Mouse (Mus musculus): Measurements from ENCODE around the gene Zfp266.
A peak's percentile ranks its signal among the peaks of the same experiment; 100 is the strongest.

The Zfp266 gene

DNA sequence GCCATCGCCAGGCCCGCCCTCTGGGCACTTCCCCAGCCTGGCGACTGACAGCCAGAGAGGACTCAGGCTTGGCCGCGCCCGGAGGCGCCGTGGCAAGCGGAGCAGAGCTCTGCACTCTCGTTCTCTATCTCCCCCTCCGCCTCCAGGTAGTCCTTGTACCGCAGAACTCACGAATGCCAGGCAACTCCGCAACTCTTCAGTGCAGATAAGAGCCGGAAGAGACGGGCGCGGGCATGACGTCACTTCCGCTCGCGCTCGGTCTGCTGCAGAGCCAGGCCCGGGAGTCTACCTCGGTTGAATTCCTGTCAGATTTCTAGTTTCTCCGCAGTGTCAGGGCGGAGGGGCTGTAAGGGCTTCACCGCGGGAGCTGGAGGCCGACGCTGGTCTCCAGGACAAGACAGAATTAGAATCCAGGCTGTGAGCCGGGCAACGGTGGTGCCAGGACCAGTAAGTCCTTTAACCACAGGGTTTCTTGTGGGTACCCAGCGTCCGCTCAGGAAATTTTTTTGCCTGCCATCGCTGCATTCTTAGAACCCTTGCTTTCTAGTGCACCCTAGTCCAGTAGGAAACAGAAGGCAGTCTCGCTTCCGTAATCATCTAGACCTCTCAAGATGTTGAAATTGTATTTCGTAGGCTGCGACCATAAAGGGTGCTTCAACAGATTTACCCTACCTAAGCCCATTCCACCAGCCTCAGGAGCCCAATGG, 28.5 kb downstream of the Zfp266 start, which contains the start of gene Zfp426:
Gene Zfp426 (minus strand): TSS at position 220 of the 707 bp plus-strand sequence.
- peak; percentile 83 to 91 for DNase-seq (ENCODE audit: low spot score in 2 of 2)

DNA sequence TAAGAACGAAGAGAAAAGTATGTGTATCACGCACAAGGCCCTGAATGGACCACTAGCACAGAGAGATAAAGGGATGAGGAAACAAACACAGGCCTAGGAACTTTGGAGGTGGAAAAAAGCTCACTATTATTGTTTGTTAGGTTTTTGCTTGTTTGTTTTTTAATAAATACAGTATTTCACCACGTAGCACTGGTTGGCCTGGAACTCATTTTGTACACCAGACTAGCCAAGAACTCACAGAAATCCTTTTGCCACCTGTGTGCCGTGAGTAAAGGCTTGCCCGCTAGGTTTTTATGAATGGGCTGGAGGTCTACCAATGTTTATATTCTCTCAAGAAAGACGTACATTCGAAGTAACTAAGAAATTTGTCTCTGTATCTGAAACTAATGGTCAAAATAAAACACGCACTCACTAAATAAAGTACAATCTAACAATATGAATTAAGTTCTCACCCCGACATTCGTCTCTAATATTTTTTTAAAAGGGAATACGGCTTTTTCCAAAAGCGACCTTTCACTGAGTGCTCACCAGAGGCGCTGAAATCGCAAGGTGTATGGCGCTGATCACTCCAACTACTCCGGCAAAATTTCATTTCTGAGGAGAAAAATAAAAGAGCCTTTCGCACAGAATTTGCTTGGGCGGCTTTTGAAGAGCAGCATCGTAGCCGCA, 29.2 kb downstream of the Zfp266 start:
- no peak for DNase-seq (ENCODE audit: low spot score in 2 of 2)

DNA sequence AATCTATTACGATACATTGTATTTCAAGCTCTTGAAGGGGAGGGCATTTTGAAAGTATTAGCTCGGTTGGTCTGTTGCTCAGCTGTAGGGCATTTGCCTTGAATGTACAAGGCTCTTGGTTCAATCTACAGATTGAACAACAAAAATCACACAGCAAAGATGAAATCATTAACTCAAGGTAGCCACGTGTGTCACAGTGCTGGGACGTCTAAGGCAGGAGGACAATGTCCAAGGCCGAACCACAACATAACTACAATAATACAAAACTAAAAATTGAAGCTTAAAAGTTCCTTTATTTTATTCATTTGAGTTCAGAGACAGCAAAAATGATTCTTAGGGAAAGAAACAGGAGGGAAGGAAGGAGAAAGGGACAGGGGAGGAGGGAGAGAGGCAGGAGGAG, 31.7 kb downstream of the Zfp266 start:
- no peak for DNase-seq (ENCODE audit: low spot score in 2 of 2)

DNA sequence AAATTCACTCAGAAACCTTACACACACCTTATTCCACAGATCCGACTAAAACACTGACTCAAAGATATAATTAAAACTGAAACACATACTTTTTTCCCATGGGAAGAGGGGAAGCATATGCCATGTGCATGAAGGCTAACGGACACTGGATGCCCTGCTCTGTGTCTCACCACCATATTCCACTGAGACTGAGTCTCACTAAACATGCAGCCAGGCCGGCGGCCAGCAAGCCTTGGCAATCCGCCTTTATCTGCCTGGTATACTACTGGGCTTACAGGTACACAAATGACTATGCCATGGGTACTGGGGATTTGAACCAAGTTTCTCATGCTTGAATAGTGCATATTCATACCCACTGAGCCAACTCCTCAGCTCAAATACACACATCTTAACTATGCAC, 41.8 kb downstream of the Zfp266 start:
- no peak for DNase-seq (ENCODE audit: low spot score in 2 of 2)

DNA sequence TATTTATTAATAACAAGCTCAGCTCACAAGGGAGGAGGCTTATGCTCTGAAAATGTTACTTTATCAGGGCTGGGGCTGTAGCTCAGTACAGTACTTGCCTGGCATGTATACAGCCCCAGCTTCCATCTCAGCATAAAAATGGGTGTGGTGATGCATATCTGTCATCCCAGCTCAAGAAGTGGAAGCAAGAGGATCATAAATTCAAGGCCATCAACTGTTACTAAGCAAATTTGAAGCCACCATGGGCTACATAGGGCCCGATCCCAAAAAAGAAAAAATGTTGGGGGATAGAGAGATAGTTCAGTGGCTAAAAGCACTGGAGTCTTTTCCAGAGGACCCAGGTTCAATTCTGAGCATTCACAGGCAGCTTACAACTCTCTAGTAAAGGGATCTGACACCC, 44.6 kb downstream of the Zfp266 start:
- no peak for DNase-seq (ENCODE audit: low spot score in 2 of 2)

DNA sequence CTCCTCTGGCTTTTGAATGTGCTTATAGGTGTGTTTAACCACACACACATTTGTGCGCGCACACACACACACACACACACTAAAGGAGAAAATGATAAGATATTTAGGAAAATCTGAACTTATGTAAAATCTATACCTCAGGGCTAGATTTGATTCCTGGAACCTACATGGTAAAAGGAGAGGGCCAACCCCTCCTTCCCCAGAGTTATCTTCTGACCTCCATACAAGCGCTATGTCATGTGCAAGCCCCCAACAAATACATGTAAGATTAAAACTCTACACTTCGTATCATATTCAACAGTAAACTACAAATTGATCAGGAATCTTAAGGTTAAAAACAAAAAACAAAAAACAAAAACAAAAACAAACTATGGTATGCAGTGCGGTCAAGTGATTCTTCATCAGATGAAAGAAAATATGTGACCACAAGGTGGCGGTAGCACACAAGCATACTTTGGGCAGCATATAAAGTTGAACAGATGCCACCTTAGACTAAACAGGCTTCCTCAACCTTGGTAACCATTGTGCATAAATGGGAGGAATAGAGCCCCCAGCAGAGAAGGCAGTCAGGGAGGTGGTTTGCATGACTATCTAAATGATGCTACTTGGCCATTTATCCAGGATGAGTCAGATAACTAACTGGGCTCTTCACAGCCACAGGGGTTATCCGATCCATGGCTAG, 54.3 kb downstream of the Zfp266 start:
- peak; percentile 34 to 71 for DNase-seq (ENCODE audit: low spot score in 2 of 2)

DNA sequence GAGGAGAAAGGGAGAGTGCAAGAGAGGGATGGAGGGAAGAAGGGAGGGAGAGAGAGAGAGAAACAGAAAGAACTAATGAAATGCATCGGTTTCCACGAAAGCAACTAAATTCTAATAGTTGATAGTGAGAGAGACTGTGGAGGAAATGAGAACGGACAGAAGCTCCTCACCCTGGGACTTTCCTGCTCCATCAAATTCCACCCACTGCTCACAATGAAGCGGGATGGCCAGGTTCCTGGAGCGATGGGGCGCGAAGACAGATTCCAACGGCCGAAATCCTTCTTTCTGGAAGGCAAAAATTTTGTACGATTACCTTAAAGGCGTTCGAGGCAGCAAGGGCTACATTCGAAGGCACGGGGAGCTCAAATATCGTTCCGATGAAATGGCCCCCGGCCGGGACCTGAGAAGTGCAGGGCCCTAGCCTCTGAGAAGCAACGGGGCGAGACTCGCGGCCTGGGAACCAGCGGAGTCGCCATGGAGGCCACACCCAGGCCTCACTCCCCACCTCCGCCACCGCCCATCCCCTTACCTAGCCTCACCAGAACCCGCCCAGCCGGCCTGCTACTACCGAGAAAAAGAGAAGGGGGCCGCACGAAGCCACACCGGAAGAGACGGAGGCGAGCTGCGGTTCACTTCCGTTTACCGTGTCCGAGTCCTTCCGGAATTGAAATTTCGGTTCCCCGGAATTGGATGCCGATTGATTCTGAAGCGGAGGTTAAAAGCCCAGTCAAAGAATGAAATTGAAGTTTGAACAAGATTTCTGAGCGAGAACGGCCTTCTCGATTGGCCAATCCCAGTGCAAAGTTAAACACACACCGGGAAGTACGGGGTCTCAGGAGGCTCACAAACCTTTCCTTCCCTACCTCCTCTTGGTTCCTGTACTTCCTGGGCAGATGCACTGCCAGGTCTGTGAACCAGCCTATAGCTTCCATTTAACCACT, 61.6 kb downstream of the Zfp266 start, which contains the start of gene Zfp26:
Gene Zfp26 (minus strand): TSS at position 786 of the 941 bp plus-strand sequence.
- DNase-seq (ENCODE audit: low spot score in 2 of 2) = peak; percentile 69 to 77

DNA sequence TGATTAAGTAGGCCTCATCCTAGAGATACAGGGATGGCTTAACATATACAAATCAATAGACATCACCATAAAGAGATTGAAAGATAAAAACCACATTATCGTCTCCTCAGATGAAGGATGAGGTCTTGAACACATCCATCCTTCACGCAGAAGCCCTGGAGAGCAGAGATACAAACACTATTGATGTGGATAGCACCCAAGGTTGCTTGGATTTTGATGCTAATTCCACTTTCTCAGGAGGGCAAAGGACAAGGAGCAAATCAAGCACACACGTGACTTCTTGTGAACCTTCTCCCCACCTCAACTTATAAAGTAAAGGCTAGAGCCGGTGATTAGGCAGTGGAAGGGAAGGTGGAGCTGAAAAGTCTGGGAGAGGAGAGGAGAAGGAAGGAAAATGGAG, 67.6 kb downstream of the Zfp266 start:
- DNase-seq (ENCODE audit: low spot score in 2 of 2) = no peak

DNA sequence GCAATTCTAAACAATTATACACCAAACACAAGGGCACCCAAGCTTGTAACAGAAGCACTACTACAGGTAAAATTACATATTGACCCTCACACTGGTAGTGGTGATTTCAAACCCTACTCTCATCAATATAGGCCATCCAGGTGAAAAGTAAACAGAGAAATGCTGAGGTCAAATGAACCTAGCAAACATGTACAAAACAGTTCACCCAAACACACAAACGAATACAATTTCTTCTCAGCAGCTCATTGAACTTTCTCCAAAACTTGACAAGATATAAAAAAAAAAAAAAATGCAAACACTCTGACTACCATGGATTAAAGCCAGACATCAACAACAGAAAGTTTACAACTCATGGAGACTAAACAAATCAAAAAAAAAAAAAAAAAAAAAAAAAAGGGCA, 69.7 kb downstream of the Zfp266 start:
- no peak for DNase-seq (ENCODE audit: low spot score in 2 of 2)

Measured in spleen, postnatal 10 days (tissue).